Mouse (Mus musculus) bone marrow, adult 2 months (tissue): ENCODE measurements around the gene Tmem88. TPM values are rescaled to one million over a fixed set of nuclear protein-coding genes. Genes with fewer than 3 reads are reported as not detected.

Experiments used
- H3K27ac ChIP-seq: fragments of 200-500 bp; 2 replicates; pipeline ENCODE4 v1.5.1; 2012; ENCODE audit warnings: low read depth, mild to moderate bottlenecking, control low read depth, inconsistent platforms, low read length; ENCODE audit not compliant: control insufficient read depth, poor library complexity, insufficient read depth
- H3K4me1 ChIP-seq: fragments of 200-500 bp; 2 replicates; pipeline ENCODE4 v1.6.1; 2011; ENCODE audit warnings: low read length; ENCODE audit not compliant: control insufficient read depth, insufficient read depth
- H3K4me3 ChIP-seq: fragments of 200-500 bp; replicated peaks from 2 replicates; pipeline ENCODE3; 2011; ENCODE audit warnings: mild to moderate bottlenecking, low read depth, low read length, control low read depth; ENCODE audit not compliant: control insufficient read depth
- CTCF ChIP-seq: fragments of 200-500 bp; IDR thresholded peaks from 2 replicates; pipeline ENCODE4 v1.5.1; 2011; ENCODE audit warnings: low read length, control low read depth; ENCODE audit not compliant: control insufficient read depth, insufficient read depth
- POLR2A ChIP-seq: fragments of 200-500 bp; IDR thresholded peaks from 2 replicates; pipeline ENCODE4 v1.6.1; 2011; ENCODE audit warnings: low read depth, mild to moderate bottlenecking, control low read depth, low read length, borderline replicate concordance; ENCODE audit not compliant: control insufficient read depth
- WGBS: fragments of 180-500 bp; shearing (Covaris S2); methylation state at CpG from one replicate; pipeline ENCODE4 v1.1.7; 2018; 5-methylcytosine and 5-hydroxymethylcytosine counted together
- polyA plus RNA-seq: library from polyadenylated mRNA; stranded (reverse); fragments of >200 nt; gene quantifications from 2 replicates; pipeline ENCODE4 v1.2.4, GENCODE M21; 2011; ENCODE audit warnings: low replicate concordance; ENCODE audit not compliant: missing spikeins, insufficient read depth, insufficient read length

Tmem88 gene
- polyA plus RNA-seq, 1 experiment = 1.6 TPM

GRCm38 (mm10) chr11:69429313-69429712 lies 31.3 kb upstream of the Tmem88 start:
- TF ChIP-seq CTCF (no peak), POLR2A (no peak)
- 7% methylated on average over 2 of the region's 2 CpGs for WGBS
- Histone ChIP-seq H3K27ac (no peak overlapping the region; the same call in 1 of the 2 replicates), H3K4me1 (peaks cover 3% of the 10 kb centered on the region; the same call in 1 of the 2 replicates), H3K4me3 (no peak overlapping the region)

GRCm38 (mm10) chr11:69428751-69429150 lies 30.7 kb upstream of the Tmem88 start:
- H3K4me1 ChIP-seq = peaks cover 3% of the 10 kb centered on the region; the same call in 1 of the 2 replicates
- TF ChIP-seq POLR2A = no peak
- TF ChIP-seq CTCF = no peak
- no peak overlapping the region for H3K27ac ChIP-seq
- H3K4me3 ChIP-seq = no peak overlapping the region
- 28% methylated on average over 4 of the region's 4 CpGs for WGBS

GRCm38 (mm10) chr11:69426246-69426645 lies 28.2 kb upstream of the Tmem88 start:
- 75% methylated on average over 2 of the region's 2 CpGs for WGBS
- H3K27ac ChIP-seq = no peak overlapping the region
- no peak for TF ChIP-seq POLR2A
- no peak for TF ChIP-seq CTCF
- peaks cover 2% of the 10 kb centered on the region; the same call in 1 of the 2 replicates for H3K4me1 ChIP-seq
- no peak overlapping the region for H3K4me3 ChIP-seq

GRCm38 (mm10) chr11:69423885-69424284 lies 25.9 kb upstream of the Tmem88 start:
- no peak for TF ChIP-seq POLR2A
- no peak for TF ChIP-seq CTCF
- WGBS = 35% methylated on average over 6 of the region's 6 CpGs
- Histone ChIP-seq H3K27ac (no peak overlapping the region), H3K4me3 (no peak overlapping the region), H3K4me1 (no peaks in the 10 kb centered on the region)

GRCm38 (mm10) chr11:69422842-69423241 lies 24.8 kb upstream of the Tmem88 start:
- WGBS = 80% methylated on average over 10 of the region's 10 CpGs
- no peak for TF ChIP-seq CTCF
- TF ChIP-seq POLR2A = no peak
- no peak overlapping the region for H3K4me3 ChIP-seq
- H3K27ac ChIP-seq = no peak overlapping the region
- H3K4me1 ChIP-seq = no peaks in the 10 kb centered on the region

GRCm38 (mm10) chr11:69421131-69421977 lies 23.3 kb upstream of the Tmem88 start:
- Histone ChIP-seq H3K4me1 (peaks cover 2% of the 10 kb centered on the region; the same call in 1 of the 2 replicates), H3K27ac (no peak overlapping the region), H3K4me3 (no peak overlapping the region)
- TF ChIP-seq POLR2A (no peak), CTCF (no peak)
- 40% methylated on average over 25 of the region's 25 CpGs for WGBS

GRCm38 (mm10) chr11:69420554-69421000 lies 22.5 kb upstream of the Tmem88 start:
- no peak for TF ChIP-seq CTCF
- TF ChIP-seq POLR2A = no peak
- H3K27ac ChIP-seq = no peak overlapping the region
- H3K4me1 ChIP-seq = peaks cover 2% of the 10 kb centered on the region; the same call in 1 of the 2 replicates
- WGBS = 31% methylated on average over 10 of the region's 10 CpGs
- no peak overlapping the region for H3K4me3 ChIP-seq

GRCm38 (mm10) chr11:69419813-69420553 lies 21.9 kb upstream of the Tmem88 start:
- H3K4me3 ChIP-seq = peak overlapping the region; percentile 27
- H3K27ac ChIP-seq = no peak overlapping the region
- TF ChIP-seq POLR2A (no peak), CTCF (no peak)
- peaks cover 2% of the 10 kb centered on the region; the same call in 1 of the 2 replicates for H3K4me1 ChIP-seq
- under 1% methylated on average over 31 of the region's 31 CpGs for WGBS
